Mouse (Mus musculus) heart, postnatal 0 days (tissue): ENCODE measurements around the gene Wasf2.

Experiments
- CTCF ChIP-seq: IDR thresholded peaks from 2 replicates; pipeline ENCODE4 v1.5.1; 2016; ENCODE audit warnings: antibody characterized with exemption, control low read depth, low read depth
- EP300 ChIP-seq: IDR thresholded peaks from 2 replicates; pipeline ENCODE4 v1.6.1; 2016; ENCODE audit warnings: antibody characterized with exemption, low read depth

- TF ChIP-seq CTCF, result no peak
- TF ChIP-seq EP300, result no peak
Observed at GRCm38 (mm10) chr4:133082216-133082773, 48.0 kb upstream of the Wasf2 start.
